ENCODE assay signal across 8 mouse cellular contexts in genomic region chr16:18622019-18622418, GRCm38 (mm10). TPM values are rescaled to one million over a fixed set of nuclear protein-coding genes. Genes with fewer than 3 reads are reported as not detected.
DNase-seq lines count a peak whose midpoint lies in the region; ATAC-seq lines count a peak whose summit lies in the region.

Gp1bb (minus strand) TSS chr16:18622403.

- peak within 1 kb of the TSS; percentile 10; the same call in 1 of the 2 replicates for H3K9ac ChIP-seq in liver, embryonic 11.5 days (ENCODE audit: low read depth, low read length)
- H3K9ac ChIP-seq in embryonic facial prominence, embryonic 13.5 days = peak within 1 kb of the TSS; percentile 69; the same call in 1 of the 2 replicates
- no peak within 1 kb of the TSS for H3K9ac ChIP-seq in hindbrain, embryonic 14.5 days
- no peak within 1 kb of the TSS for H3K9ac ChIP-seq in midbrain, embryonic 15.5 days

- H3K36me3 ChIP-seq in liver, embryonic 11.5 days (ENCODE audit: control insufficient read depth, insufficient read depth, low read length) = no peaks in the 10 kb centered on the region
- peaks cover 37% of the 10 kb centered on the region for H3K36me3 ChIP-seq in embryonic facial prominence, embryonic 13.5 days
- H3K36me3 ChIP-seq in hindbrain, embryonic 14.5 days (replicated peaks; ENCODE audit: control insufficient read depth, insufficient read depth) = peaks cover 55% of the 10 kb centered on the region
- H3K36me3 ChIP-seq in midbrain, embryonic 15.5 days (replicated peaks) = peaks cover 39% of the 10 kb centered on the region

- H3K4me3 ChIP-seq in liver, embryonic 11.5 days (ENCODE audit: low read depth, low read length) = peak within 1 kb of the TSS; percentile 51
- H3K4me3 ChIP-seq in embryonic facial prominence, embryonic 13.5 days = peak within 1 kb of the TSS; percentile 54
- H3K4me3 ChIP-seq in hindbrain, embryonic 14.5 days (replicated peaks; ENCODE audit: low read length) = peak within 1 kb of the TSS; percentile 32
- peak within 1 kb of the TSS; percentile 33 for H3K4me3 ChIP-seq in midbrain, embryonic 15.5 days

- H3K27me3 ChIP-seq in liver, embryonic 11.5 days (replicated peaks; ENCODE audit: control insufficient read depth, insufficient read depth, low read length) = peaks cover 91% of the 10 kb centered on the region
- H3K27me3 ChIP-seq in embryonic facial prominence, embryonic 13.5 days = peaks cover 92% of the 10 kb centered on the region
- H3K27me3 ChIP-seq in hindbrain, embryonic 14.5 days (ENCODE audit: control insufficient read depth, insufficient read depth, low read length) = peaks cover 81% of the 10 kb centered on the region
- peaks cover 85% of the 10 kb centered on the region for H3K27me3 ChIP-seq in midbrain, embryonic 15.5 days (replicated peaks)

- no peak for ATAC-seq in liver, embryonic 11.5 days (replicated peaks; ENCODE audit: low FRiP score)
- ATAC-seq in embryonic facial prominence, embryonic 13.5 days (ENCODE audit: insufficient number of reproducible peaks, insufficient read depth, low FRiP score, low TSS enrichment, low read depth) = no peak
- ATAC-seq in hindbrain, embryonic 14.5 days (ENCODE audit: low FRiP score) = no peak
- ATAC-seq in midbrain, embryonic 15.5 days (replicated peaks) = no peak

- H3K27ac ChIP-seq in liver, embryonic 11.5 days (ENCODE audit: low read depth, low read length) = peak within 1 kb of the TSS; percentile 43; the same call in 1 of the 2 replicates
- no peak within 1 kb of the TSS for H3K27ac ChIP-seq in embryonic facial prominence, embryonic 13.5 days
- H3K27ac ChIP-seq in hindbrain, embryonic 14.5 days = no peak within 1 kb of the TSS
- H3K27ac ChIP-seq in midbrain, embryonic 15.5 days = no peak within 1 kb of the TSS

- peaks cover 26% of the 10 kb centered on the region for H3K4me1 ChIP-seq in liver, embryonic 11.5 days (replicated peaks; ENCODE audit: control insufficient read depth, insufficient read depth, low read length)
- H3K4me1 ChIP-seq in embryonic facial prominence, embryonic 13.5 days = peaks cover 39% of the 10 kb centered on the region
- H3K4me1 ChIP-seq in hindbrain, embryonic 14.5 days (replicated peaks; ENCODE audit: control insufficient read depth, insufficient read depth, low read length) = peaks cover 31% of the 10 kb centered on the region
- H3K4me1 ChIP-seq in midbrain, embryonic 15.5 days = peaks cover 42% of the 10 kb centered on the region

- H3K9me3 ChIP-seq in liver, embryonic 11.5 days (ENCODE audit: control insufficient read depth, low read length) = no peaks in the 10 kb centered on the region
- H3K9me3 ChIP-seq in embryonic facial prominence, embryonic 13.5 days = no peaks in the 10 kb centered on the region
- no peaks in the 10 kb centered on the region for H3K9me3 ChIP-seq in hindbrain, embryonic 14.5 days (ENCODE audit: control insufficient read depth, low read length)
- H3K9me3 ChIP-seq in midbrain, embryonic 15.5 days = no peaks in the 10 kb centered on the region

- H3K4me2 ChIP-seq in liver, embryonic 11.5 days = peak within 1 kb of the TSS; percentile 78
- peak within 1 kb of the TSS; percentile 97 for H3K4me2 ChIP-seq in embryonic facial prominence, embryonic 13.5 days
- peak within 1 kb of the TSS; percentile 65 for H3K4me2 ChIP-seq in hindbrain, embryonic 14.5 days (replicated peaks)
- peak within 1 kb of the TSS; percentile 57 for H3K4me2 ChIP-seq in midbrain, embryonic 15.5 days

- DNase-seq in liver, embryonic 11.5 days (ENCODE audit: low spot score) = no peak
- no peak for DNase-seq in liver
- DNase-seq in hindbrain, embryonic 14.5 days (ENCODE audit: low spot score) = no peak
- no peak for DNase-seq in yolk sac, embryonic 10.5 days (ENCODE audit: low spot score)
- DNase-seq in T-cell, adult 2 months (ENCODE audit: low spot score) = no peak
- no peak for DNase-seq in adrenal gland, postnatal 14 days

- WGBS in liver, embryonic 11.5 days = 2% methylated on average over 17 of the region's 17 CpGs
- 18% methylated on average over 17 of the region's 17 CpGs for WGBS in embryonic facial prominence, embryonic 13.5 days
- WGBS in hindbrain, embryonic 14.5 days = 16% methylated on average over 17 of the region's 17 CpGs
- WGBS in midbrain, embryonic 15.5 days = 22% methylated on average over 17 of the region's 17 CpGs

RNA-seq across cellular contexts. Expression of gene Gp1bb, which starts in this region (rescaled TPM):
- 42.4 and 46.3 TPM in 2 replicates for polyA plus RNA-seq in liver, embryonic 11.5 days (2014; fragmentation: Nextera tagmentation; extraction: Ambion mirVana)
- polyA plus RNA-seq in embryonic facial prominence, embryonic 13.5 days (2015; fragmentation: Nextera tagmentation; extraction: Ambion mirVana) = 2.2 and 3.2 TPM in 2 replicates
- 13.7 and 16.7 TPM in 2 replicates for polyA plus RNA-seq in hindbrain, embryonic 14.5 days (2014; fragmentation: Nextera tagmentation; extraction: Ambion mirVana)
- 13.1 and 13.7 TPM in 2 replicates for polyA plus RNA-seq in midbrain, embryonic 15.5 days (2015; fragmentation: Nextera tagmentation; extraction: Ambion mirVana)
- 0.41 TPM in 2 replicates for total RNA-seq in adrenal gland, postnatal 14 days (2021)

Comparison
In these comparisons a context has a peak if more than half of its experiments do, and no peak if none do; other contexts are left out.
1. H3K9ac ChIP-seq: peak in liver, embryonic 11.5 days (single experiment) and embryonic facial prominence, embryonic 13.5 days (single experiment); none in hindbrain, embryonic 14.5 days (single experiment) and midbrain, embryonic 15.5 days (single experiment).
2. Peak in every context shown above with its lines, with median percentiles within 50 percentile points of each other: H3K4me2 ChIP-seq and H3K4me3 ChIP-seq.